Mouse (Mus musculus) mouse embryonic stem cell (cell line): ENCODE data around the gene Hoxd9.

Source experiments
- in situ Hi-C, 2 experiments: fragments of 300-500 bp; cut with MboI; formaldehyde crosslinking; loops; 1 replicate in 1 of 2; 3 replicates in 1 of 2; pipeline ENCODE4 v1.14.3; 2019 to 2020; ENCODE audit warnings: low sequenced_read_pairs in 2 of 2, low pct_unique_long_range_greater_than_20kb in 1 of 2, mixed read lengths in 1 of 2; ENCODE audit not compliant: unreplicated experiment in 1 of 2

Gene Hoxd9

GRCm38 (mm10) chr2:74690338-74690716 is 7.2 kb upstream of the Hoxd9 start:
- in situ Hi-C loops, result loop anchor here (10.0 to 25.0 kb wide), 3 partner anchors 274 to 897 kb away; no protein-coding TSS in a partner anchor

DNA sequence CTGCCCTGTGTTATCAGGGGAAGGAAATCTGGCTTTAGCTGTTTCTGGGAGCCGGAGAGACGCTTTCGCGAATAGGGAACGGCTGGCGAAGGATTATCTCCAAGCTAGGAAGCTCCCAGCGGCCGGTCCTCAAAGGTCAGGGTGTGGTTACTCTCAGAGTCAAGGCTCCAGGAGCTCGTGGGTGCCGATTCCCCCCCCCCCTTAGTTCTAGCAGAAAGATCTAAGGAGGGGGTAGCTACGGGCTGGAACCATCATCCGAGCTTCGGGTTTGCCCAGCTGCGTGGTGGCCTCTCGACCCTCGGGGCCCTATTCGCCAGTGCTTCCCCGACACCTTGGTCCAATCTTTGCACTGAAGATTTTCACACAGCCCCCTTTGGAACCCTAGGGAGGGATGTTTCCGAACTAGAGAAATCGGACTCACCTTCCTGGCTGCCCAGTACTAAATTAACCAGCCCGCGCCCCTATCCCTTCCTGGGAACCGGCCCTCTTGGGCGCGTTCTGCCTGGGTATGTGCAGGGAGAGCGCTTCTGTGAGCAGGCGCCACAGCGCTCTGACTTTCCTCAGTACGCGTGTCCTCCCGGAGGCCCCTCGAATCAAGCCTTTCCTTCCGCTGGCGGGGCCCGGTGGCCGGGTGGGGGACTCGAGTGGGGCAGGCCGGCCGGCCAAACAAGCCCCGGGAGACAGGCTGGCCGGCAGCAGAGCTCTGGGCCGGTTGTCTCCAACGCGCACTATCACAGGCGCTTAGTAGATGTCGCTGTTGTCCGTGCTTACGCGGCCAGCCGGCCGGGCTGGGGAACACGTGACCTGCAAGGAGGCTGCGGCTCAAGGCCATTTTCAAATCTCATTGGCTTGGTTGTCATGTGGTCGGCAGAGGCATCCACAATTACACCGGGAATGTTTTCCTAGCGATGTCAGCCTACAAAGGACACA is 6.2 kb upstream of the Hoxd9 start, which contains the start of gene Hoxd10:
Gene Hoxd10 (plus strand): TSS at position 903 of the 930 bp plus-strand sequence.
- in situ Hi-C loops, result loop anchor here (10.0 to 25.0 kb wide), 3 partner anchors 274 to 896 kb away; no protein-coding TSS in a partner anchor

- in situ Hi-C loops, result loop anchor here (10.0 to 25.0 kb wide), 3 partner anchors 273 to 895 kb away; no protein-coding TSS in a partner anchor
Observed at GRCm38 (mm10) chr2:74691995-74692807, 5.3 kb upstream of the Hoxd9 start.

- in situ Hi-C loops, result loop anchor here (10.0 to 25.0 kb wide), 3 partner anchors 272 to 894 kb away; no protein-coding TSS in a partner anchor
Observed at GRCm38 (mm10) chr2:74692808-74693431, 4.6 kb upstream of the Hoxd9 start.

DNA sequence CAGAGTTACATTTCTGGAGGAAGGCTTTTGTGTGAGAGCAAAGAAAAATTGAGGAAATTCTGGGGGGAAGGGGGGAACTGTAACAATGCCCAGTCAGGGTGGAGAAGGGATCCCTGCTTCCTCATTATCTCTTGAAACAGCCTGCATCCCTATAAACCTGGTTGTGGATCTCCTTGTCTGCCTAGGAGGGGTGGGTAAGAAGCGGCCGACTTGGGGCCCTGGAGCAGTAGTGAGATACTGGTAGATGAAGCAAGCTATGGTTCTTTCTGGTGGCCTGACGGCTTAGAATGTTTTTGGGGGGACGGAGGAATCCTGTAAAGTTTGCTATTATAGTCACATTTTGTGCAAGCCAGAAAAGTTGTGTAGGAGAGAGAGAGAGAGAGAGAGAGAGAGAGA is 4.1 kb upstream of the Hoxd9 start:
- in situ Hi-C loops, result loop anchor here (10.0 to 25.0 kb wide), 3 partner anchors 271 to 894 kb away; no protein-coding TSS in a partner anchor

- in situ Hi-C loops, result loop anchor here (10.0 to 25.0 kb wide), 3 partner anchors 271 to 893 kb away; no protein-coding TSS in a partner anchor
Observed at GRCm38 (mm10) chr2:74694066-74694465, 3.5 kb upstream of the Hoxd9 start.

DNA sequence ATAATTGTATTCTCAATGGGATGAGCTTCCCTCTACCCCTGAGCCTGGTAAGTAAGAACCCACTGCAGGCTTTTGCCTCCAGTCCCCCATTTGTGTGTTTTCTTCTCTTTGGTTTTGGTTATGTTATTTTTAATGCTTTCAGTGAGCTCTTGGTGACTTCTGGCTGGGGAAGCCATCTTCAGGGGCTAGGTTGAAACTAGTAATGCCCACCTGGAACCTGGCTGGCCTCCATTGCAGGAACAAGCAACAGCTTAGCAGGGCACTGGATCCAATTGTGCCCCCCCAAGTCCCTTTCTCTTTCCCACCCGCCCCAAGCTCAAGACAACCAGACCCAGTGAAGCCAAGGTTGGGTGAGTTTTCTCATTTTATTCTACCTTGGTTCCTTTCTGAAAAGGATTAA is 2.1 kb upstream of the Hoxd9 start:
- in situ Hi-C loops, result loop anchor here (10.0 to 25.0 kb wide), 3 partner anchors 269 to 892 kb away; no protein-coding TSS in a partner anchor

GRCm38 (mm10) chr2:74695813-74696430 is 1.6 kb upstream of the Hoxd9 start:
- in situ Hi-C loops, result loop anchor here (10.0 to 25.0 kb wide), 3 partner anchors 269 to 891 kb away; no protein-coding TSS in a partner anchor

DNA sequence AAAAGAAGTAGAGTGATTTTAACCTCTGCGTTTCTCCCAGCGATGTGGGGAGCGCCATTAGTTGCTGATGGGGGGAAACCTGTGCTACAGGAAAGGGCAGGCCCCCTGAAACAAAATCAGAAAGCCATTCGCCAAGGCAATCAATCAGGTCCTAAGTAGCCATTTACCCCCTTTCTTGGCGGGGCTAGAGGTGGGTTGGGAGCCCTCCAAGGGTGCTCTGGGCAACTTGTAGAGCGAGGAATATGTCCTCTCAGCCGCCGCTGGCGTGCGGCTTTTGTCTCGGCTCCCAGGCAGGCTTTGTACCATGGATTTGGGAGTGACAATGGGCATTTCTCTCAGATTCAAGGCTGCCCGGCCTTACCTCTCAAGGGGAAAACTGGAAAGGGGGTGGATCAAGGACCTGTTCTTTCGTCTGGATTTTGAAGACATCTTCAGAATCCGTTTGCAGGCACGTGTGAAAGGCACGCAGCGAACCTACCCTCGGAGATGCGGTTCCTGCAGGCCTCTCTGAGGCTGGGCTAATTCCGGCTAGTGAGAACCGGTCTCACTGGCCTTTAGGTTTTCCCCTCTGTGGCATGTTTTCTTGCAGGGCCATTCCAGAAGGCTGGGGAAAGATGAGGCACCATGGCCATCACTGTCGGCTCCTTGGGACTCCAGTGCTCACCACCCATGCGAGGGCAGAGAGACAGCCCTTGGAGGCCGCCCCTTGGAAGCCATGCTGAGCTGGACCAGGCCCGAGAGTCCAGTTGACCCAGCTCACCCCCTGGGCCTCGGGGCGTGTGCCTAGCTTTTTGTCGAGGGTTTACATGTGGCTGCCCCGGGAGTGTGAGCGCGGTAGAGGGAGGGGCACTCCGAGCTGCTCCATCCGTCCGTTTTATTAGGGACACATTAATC is 838 bp upstream of the Hoxd9 start:
- in situ Hi-C loops, result loop anchor here (10.0 to 25.0 kb wide), 3 partner anchors 268 to 891 kb away; no protein-coding TSS in a partner anchor

DNA sequence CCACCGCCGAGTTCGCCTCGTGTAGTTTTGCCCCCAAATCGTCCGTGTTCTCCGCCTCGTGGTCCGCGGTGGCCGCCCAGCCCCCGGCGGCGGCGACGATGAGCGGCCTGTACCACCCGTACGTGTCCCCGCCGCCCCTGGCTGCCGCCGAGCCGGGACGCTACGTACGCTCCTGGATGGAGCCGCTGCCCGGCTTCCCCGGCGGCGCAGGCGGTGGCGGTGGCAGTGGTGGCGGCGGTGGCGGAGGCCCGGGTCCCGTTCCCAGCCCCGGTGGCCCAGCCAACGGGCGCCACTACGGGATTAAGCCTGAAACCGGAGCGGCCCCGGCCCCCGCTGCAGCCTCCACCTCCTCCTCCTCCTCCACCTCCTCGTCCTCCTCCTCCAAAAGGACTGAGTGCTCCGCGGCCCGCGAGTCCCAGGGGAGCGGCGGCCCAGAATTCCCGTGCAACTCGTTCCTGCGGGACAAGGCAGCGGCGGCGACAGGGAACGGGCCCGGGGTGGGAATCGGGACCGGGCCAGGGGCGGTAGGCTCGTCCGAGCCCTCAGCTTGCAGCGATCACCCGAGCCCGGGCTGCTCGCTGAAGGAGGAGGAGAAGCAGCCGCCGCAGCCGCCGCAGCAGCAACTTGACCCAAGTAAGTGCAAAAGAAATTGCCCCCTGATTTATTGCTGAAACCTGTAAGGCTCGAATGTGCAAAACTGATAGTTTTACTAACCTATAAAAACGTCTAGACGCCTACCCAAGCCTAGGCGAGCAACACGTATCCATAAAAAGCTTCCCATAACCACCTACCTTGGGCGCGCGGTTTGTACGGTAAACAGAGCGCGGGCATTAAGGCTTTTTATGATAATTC is 900 bp downstream of the Hoxd9 start:
- in situ Hi-C loops, result loop anchor here (10.0 to 25.0 kb wide), 3 partner anchors 266 to 889 kb away; no protein-coding TSS in a partner anchor

GRCm38 (mm10) chr2:74699053-74699430 is 1.5 kb downstream of the Hoxd9 start:
- in situ Hi-C loops, result loop anchor here (10.0 to 25.0 kb wide), 3 partner anchors 266 to 888 kb away; no protein-coding TSS in a partner anchor

- in situ Hi-C loops, result loop anchor here (5.0 to 25.0 kb wide), 4 partner anchors 37 to 887 kb away; no protein-coding TSS in a partner anchor
Observed at GRCm38 (mm10) chr2:74699664-74700545, 2.4 kb downstream of the Hoxd9 start.

DNA sequence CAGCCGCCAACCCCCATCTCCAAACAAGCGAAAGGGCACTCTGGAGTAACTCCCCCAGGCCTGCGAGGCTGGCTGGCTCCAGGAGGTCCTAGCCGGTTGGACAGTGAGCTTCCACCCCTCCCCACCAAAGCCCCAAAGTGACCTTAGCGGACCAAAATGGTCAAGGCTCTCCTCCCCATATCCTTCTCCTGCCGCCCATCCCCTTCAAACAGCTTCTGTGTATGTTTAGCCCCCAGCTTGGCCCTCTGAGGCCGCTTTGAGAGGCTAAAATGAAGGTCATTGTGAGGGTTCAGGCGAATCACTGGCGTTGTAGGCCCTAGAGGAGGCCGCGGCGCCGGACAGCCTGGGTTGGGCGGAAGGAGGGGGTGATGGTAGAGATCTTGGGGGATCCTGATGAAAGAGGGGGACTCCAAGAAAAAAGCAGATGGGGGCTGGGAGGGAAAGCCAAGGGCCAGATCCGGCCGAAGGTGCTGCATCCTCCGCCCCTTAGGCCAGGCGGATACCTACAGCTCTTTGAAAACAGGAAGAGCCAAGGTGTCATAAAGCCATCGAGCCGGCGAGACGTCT is 3.1 kb downstream of the Hoxd9 start:
- in situ Hi-C loops, result loop anchor here in 1 of 2 experiments (5.0 kb wide), 1 partner anchor 37 kb away; no protein-coding TSS in a partner anchor

- in situ Hi-C loops, result loop anchor here in 1 of 2 experiments (5.0 kb wide), 1 partner anchor 35 kb away; no protein-coding TSS in a partner anchor
Observed at GRCm38 (mm10) chr2:74701949-74702819, 4.7 kb downstream of the Hoxd9 start.
